Mouse (Mus musculus) G1E (cell line): ENCODE data around the gene 1700001O22Rik. TPM values are rescaled to one million over a fixed set of nuclear protein-coding genes. Genes with fewer than 3 reads are reported as not detected.

ENCODE experiments used
- ATAC-seq: 2 replicates; pipeline ENCODE4 v1.8.0; 2016; ENCODE audit warnings: mild to moderate bottlenecking; ENCODE audit not compliant: insufficient number of reproducible peaks, poor library complexity, low FRiP score, severe bottlenecking; ENCODE audit errors: extremely low read depth
- DNase-seq: peaks from one replicate; pipeline ENCODE4 v3.0.0; 2012; ENCODE audit warnings: low spot score
- H3K27me3 ChIP-seq: 2 replicates; pipeline ENCODE4 v1.6.1; 2012; ENCODE audit warnings: mild to moderate bottlenecking, low read length, inconsistent platforms; ENCODE audit not compliant: insufficient read depth
- H3K36me3 ChIP-seq: replicated peaks from 2 replicates; pipeline ENCODE3; 2012; ENCODE audit warnings: mild to moderate bottlenecking, inconsistent platforms
- H3K4me1 ChIP-seq: 2 replicates; pipeline ENCODE4 v1.6.1; 2012; ENCODE audit warnings: low read depth, low read length, inconsistent platforms, mixed read lengths; ENCODE audit not compliant: insufficient read depth
- H3K4me3 ChIP-seq: 2 replicates; pipeline ENCODE4 v1.5.1; 2012; ENCODE audit warnings: low read depth, mild to moderate bottlenecking, inconsistent platforms, low read length, moderate library complexity, mixed read lengths
- H3K9me3 ChIP-seq: replicated peaks from 2 replicates; pipeline ENCODE4 v1.6.1; 2012; ENCODE audit warnings: inconsistent platforms
- CTCF ChIP-seq: IDR thresholded peaks from 2 replicates; pipeline ENCODE4 v1.5.1; 2012; ENCODE audit warnings: low read depth, low read length, inconsistent platforms, mixed read lengths
- GATA1 ChIP-seq: IDR thresholded peaks from 2 replicates; pipeline ENCODE4 v1.6.1; 2012; ENCODE audit warnings: borderline replicate concordance, low read length, inconsistent platforms, mixed read lengths
- GATA2 ChIP-seq: IDR thresholded peaks from 2 replicates; pipeline ENCODE4 v1.6.1; 2012; ENCODE audit warnings: low read depth, low read length, inconsistent platforms, borderline replicate concordance
- POLR2AphosphoS5 ChIP-seq: IDR thresholded peaks from 2 replicates; pipeline ENCODE4 v1.6.1; 2012; ENCODE audit warnings: low read depth, low read length, inconsistent platforms; ENCODE audit not compliant: insufficient replicate concordance
- TAL1 ChIP-seq: conservative IDR thresholded peaks from 2 replicates; pipeline ENCODE4 v1.6.1; 2012; ENCODE audit warnings: low read depth, low read length, inconsistent platforms, mixed read lengths
- polyA plus RNA-seq: library from polyadenylated mRNA; stranded (reverse); fragments of >175 nt; gene quantifications from 2 replicates; pipeline ENCODE4 v1.2.3, GENCODE M21; 2012
- total RNA-seq, 2 experiments: library from RNA; stranded (forward) in 1 of 2; stranded (reverse) in 1 of 2; fragments of 200-1000 nt in 1 of 2; fragments of >200 nt in 1 of 2; fragmentation: Nextera tagmentation in 1 of 2; gene quantifications; 2 replicates each; pipeline ENCODE4 v1.2.3; 2014 to 2017

The 1700001O22Rik gene
- total and polyA plus RNA-seq, 3 experiments: 0.33 TPM; not detected in 2

DNA sequence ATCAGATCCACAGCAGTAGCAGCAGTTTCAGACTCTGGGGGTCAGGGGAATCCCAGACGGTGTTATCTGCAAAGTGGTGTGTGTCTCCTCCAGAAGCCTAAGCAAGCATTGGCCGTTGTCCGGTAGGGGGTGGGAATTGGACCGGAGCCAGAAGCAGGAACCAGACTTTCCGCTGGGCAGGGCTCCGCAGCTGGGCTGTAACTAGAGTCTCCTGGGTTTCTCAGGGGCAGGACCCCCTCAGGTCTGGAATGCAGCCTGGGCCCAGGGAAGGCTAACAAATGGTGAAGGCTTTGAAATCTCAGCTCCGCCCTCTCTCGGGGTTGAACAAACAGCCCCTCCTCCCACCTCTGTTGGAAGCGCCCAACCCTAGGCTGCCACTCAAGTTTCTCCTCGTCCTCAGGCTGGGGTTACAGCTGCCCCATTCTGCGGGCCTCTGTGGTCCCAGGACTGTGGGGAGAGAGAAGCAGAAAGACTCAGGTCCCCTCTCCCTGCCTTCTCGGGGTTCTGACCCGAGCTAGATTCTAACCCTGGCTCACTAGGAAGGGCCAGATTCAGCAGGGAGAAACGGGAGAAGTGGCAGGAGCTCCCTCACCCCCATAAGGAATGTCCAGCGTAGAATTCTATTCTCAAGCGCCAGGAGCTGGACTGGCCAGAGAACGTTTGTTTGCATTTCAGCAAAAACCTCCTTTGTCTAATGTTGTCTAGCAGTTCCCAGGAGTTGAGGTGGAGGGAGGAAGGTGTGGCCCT is 44.9 kb downstream of the 1700001O22Rik start:
- H3K27me3 ChIP-seq: peaks cover 62% of the 10 kb centered on the region
- peaks cover 3% of the 10 kb centered on the region; the same call in 1 of the 2 replicates for H3K4me1 ChIP-seq
- no peak overlapping the region for H3K4me3 ChIP-seq
- no peaks in the 10 kb centered on the region for H3K36me3 ChIP-seq
- no peak for DNase-seq
- ATAC-seq: no peak
- H3K9me3 ChIP-seq: peaks cover 6% of the 10 kb centered on the region
- no peak for TF ChIP-seq GATA2
- no peak for TF ChIP-seq POLR2AphosphoS5
- TF ChIP-seq GATA1: no peak

DNA sequence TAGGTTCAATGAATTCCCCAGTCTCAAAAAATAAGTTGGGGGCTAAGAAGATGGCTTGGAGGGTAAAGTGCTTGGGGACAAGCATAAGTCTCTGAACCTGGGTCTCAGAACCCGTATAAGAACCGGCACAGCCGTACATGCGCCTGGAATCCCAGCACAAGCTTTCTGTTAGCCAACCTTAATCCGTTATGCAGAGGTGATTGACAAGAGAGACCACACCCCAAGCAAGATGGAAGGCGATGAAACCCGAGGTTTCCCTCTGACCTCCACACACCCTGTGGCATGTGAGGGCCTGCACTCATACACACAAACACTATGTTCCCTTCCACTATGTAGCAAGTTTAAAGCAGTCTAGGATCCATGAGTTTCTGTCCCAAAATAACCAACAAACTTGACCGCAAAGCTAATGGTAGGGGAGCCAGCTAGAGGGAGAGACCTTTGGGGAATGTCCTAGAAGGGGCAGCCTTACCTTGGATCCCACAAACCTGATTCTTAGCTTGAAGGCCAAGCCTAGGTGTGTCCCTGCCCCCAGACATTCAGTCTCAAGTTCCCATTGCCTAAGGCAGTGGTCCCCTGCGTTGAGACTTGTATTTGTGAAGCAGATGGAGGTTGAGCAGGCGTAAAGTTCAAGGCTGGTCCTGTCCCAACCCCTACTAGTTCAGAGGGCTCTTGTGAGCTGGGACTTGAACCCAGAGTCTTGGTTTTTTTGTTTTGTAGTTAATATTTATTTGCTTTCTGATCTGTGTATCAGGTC is 46.3 kb downstream of the 1700001O22Rik start:
- peaks cover 62% of the 10 kb centered on the region for H3K27me3 ChIP-seq
- ATAC-seq (no peak), DNase-seq (no peak)
- H3K4me1 ChIP-seq: peaks cover 3% of the 10 kb centered on the region; the same call in 1 of the 2 replicates
- peaks cover 6% of the 10 kb centered on the region for H3K9me3 ChIP-seq
- H3K36me3 ChIP-seq: no peaks in the 10 kb centered on the region
- no peak overlapping the region for H3K4me3 ChIP-seq
- TF ChIP-seq POLR2AphosphoS5 (no peak), CTCF (no peak), GATA1 (no peak), GATA2 (no peak), TAL1 (no peak)

DNA sequence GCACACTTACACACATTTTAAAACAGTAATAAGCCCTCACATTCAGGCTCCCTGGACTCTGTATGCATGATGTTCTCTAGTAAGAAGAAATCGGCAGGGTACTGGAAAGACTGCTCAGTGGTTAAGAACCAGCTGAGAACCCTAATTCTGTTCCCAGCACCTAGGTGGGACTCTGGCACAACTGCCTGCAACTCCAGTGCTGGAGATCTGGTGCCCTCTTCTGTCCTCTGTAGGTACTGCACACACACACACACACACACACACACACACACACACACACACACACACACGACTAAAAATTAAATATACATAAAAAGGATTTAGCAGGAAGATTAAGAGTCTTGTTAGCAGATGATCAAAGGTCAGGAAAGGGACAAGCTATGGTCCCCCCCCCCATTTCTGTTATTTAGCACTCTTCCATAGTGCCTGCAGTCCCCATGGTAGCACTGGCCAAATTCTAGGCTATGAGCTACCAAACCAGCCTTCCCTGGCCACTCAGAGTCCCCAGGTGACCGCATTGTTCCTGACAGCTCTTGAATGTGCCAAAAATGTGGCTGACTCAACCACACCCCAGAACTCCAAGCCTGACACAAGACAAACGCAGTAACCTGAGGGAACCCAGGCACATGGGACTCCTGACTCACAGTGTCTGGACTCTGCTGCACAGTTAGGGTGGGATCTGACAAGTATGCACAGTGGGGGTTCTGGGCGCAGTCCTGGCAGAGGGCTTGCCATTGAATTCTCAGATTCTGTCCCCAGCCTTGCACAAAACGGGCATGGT is 47.3 kb downstream of the 1700001O22Rik start:
- no peak for DNase-seq
- no peaks in the 10 kb centered on the region for H3K36me3 ChIP-seq
- peaks cover 6% of the 10 kb centered on the region for H3K9me3 ChIP-seq
- ATAC-seq: no peak
- H3K4me1 ChIP-seq: peaks cover 3% of the 10 kb centered on the region; the same call in 1 of the 2 replicates
- H3K4me3 ChIP-seq: no peak overlapping the region
- TF ChIP-seq TAL1 (no peak), GATA1 (no peak), CTCF (no peak), POLR2AphosphoS5 (no peak), GATA2 (no peak)
- peaks cover 62% of the 10 kb centered on the region for H3K27me3 ChIP-seq

GRCm38 (mm10) chr2:30754831-30755230 is 48.6 kb downstream of the 1700001O22Rik start:
- Histone ChIP-seq H3K36me3 (no peaks in the 10 kb centered on the region), H3K4me1 (peaks cover 5% of the 10 kb centered on the region; the same call in 1 of the 2 replicates), H3K9me3 (peaks cover 6% of the 10 kb centered on the region), H3K27me3 (peaks cover 55% of the 10 kb centered on the region), H3K4me3 (no peak overlapping the region)
- TF ChIP-seq GATA1 (no peak), POLR2AphosphoS5 (no peak), CTCF (no peak), GATA2 (no peak), TAL1 (no peak)
- DNase-seq (no peak), ATAC-seq (no peak)

DNA sequence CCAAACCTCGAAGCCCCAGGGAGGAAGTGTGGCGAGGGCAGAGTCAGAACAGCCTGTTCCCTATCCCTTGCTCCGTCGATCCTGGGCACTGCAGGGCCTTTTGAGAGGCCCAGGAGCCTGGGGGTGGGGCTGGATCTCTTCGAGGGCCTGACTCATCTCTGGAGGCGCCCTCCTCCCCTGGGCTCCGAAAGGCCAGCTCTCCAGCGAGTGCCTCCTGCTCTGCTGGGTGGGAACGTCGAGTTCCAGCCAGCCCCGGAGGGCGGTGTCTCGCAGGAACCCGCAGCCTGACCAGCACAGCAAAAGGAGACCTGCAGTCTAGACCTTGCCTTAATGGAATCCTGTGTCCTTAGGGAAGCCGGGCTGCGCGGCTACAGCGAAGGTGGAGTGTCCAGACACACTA is 50.2 kb downstream of the 1700001O22Rik start:
- TF ChIP-seq CTCF (no peak), POLR2AphosphoS5 (no peak), GATA1 (no peak), GATA2 (no peak), TAL1 (no peak)
- ATAC-seq: no peak
- peaks cover 43% of the 10 kb centered on the region for H3K27me3 ChIP-seq
- no peak for DNase-seq
- no peaks in the 10 kb centered on the region for H3K36me3 ChIP-seq
- H3K9me3 ChIP-seq: peaks cover 6% of the 10 kb centered on the region
- H3K4me3 ChIP-seq: no peak overlapping the region
- peaks cover 3% of the 10 kb centered on the region; the same call in 1 of the 2 replicates for H3K4me1 ChIP-seq

GRCm38 (mm10) chr2:30752471-30752870 is 51.0 kb downstream of the 1700001O22Rik start:
- H3K9me3 ChIP-seq: peaks cover 6% of the 10 kb centered on the region
- no peak overlapping the region for H3K4me3 ChIP-seq
- H3K36me3 ChIP-seq: no peaks in the 10 kb centered on the region
- H3K4me1 ChIP-seq: 0 out of 2 replicates have a peak, but pooled peaks cover 2% of the 10 kb centered on the region
- no peak for ATAC-seq
- no peak for TF ChIP-seq CTCF
- no peak for TF ChIP-seq TAL1
- no peak for TF ChIP-seq GATA1
- TF ChIP-seq POLR2AphosphoS5: no peak
- TF ChIP-seq GATA2: no peak
- no peak for DNase-seq
- H3K27me3 ChIP-seq: peaks cover 40% of the 10 kb centered on the region
